Mouse (Mus musculus) lung, postnatal 0 days (tissue): ENCODE data around the gene Zpr1. TPM values are rescaled to one million over a fixed set of nuclear protein-coding genes. Genes with fewer than 3 reads are reported as not detected.

Source experiments
- ATAC-seq: fragments of 200-750 bp; cut with Nextera tagmentation; 2 replicates; pipeline ENCODE4 v1.8.0; 2017; ENCODE audit warnings: moderate library complexity
- DNase-seq: peaks from one replicate; pipeline ENCODE4 v3.0.0-alpha.2; 2016; ENCODE audit warnings: low spot score
- H3K27ac ChIP-seq: fragments of 300-500 bp; sonication (generic); 2 replicates; pipeline ENCODE4 v1.5.1; 2014; ENCODE audit warnings: antibody characterized with exemption, mild to moderate bottlenecking, low read length, mixed read lengths
- H3K27me3 ChIP-seq: fragments of 300-500 bp; sonication (generic); replicated peaks from 2 replicates; pipeline ENCODE4 v1.6.1; 2014; ENCODE audit warnings: low read length, mixed read lengths; ENCODE audit not compliant: insufficient read depth
- H3K36me3 ChIP-seq: fragments of 300-500 bp; sonication (generic); 2 replicates; pipeline ENCODE4 v1.6.1; 2014; ENCODE audit warnings: low read length, mixed read lengths; ENCODE audit not compliant: insufficient read depth
- H3K4me1 ChIP-seq: fragments of 300-500 bp; sonication (generic); 2 replicates; pipeline ENCODE4 v1.6.1; 2014; ENCODE audit warnings: antibody characterized with exemption, low read depth, low read length, mixed read lengths; ENCODE audit not compliant: insufficient read depth
- H3K4me2 ChIP-seq: fragments of 300-500 bp; sonication (generic); replicated peaks from 2 replicates; pipeline ENCODE4 v1.6.1; 2014; ENCODE audit warnings: low read depth, mild to moderate bottlenecking, low read length, moderate library complexity, mixed read lengths
- H3K4me3 ChIP-seq: fragments of 300-500 bp; sonication (generic); 2 replicates; pipeline ENCODE4 v1.5.1; 2014; ENCODE audit warnings: low read depth, low read length
- H3K9ac ChIP-seq: fragments of 300-500 bp; sonication (generic); replicated peaks from 2 replicates; pipeline ENCODE4 v1.6.1; 2014; ENCODE audit warnings: low read depth, mild to moderate bottlenecking
- H3K9me3 ChIP-seq: fragments of 300-500 bp; sonication (generic); 2 replicates; pipeline ENCODE4 v1.6.1; 2016; ENCODE audit warnings: low read length, mixed read lengths
- CTCF ChIP-seq: IDR thresholded peaks from 2 replicates; pipeline ENCODE4 v1.5.1; 2016; ENCODE audit warnings: antibody characterized with exemption, mild to moderate bottlenecking
- EP300 ChIP-seq: IDR thresholded peaks from 2 replicates; pipeline ENCODE4 v1.6.1; 2016; ENCODE audit warnings: antibody characterized with exemption, mild to moderate bottlenecking, control low read depth
- WGBS: fragments of 180-500 bp; shearing (Covaris S2); extraction: QIAGEN DNeasy Blood & Tissue Kit; methylation state at CpG from one replicate; pipeline ENCODE4 v1.1.7; 2014; 5-methylcytosine and 5-hydroxymethylcytosine counted together
- polyA plus RNA-seq: library from polyadenylated mRNA; unstranded; fragments of >200 nt; fragmentation: Nextera tagmentation; extraction: Ambion mirVana; gene quantifications from 2 replicates; pipeline ENCODE4 v1.2.1, GENCODE M21; 2015

Gene Zpr1
- polyA plus RNA-seq, 1 experiment from 2014 or later = 27.5 TPM

GRCm38 (mm10) chr9:46256658-46257385 is 16.0 kb upstream of the Zpr1 start:
- H3K27ac ChIP-seq = no peak overlapping the region
- H3K4me2 ChIP-seq = no peak overlapping the region
- H3K36me3 ChIP-seq = no peaks in the 10 kb centered on the region
- TF ChIP-seq EP300 = peak; percentile 24; the same call in 1 of the 2 replicates
- TF ChIP-seq CTCF = no peak
- H3K4me3 ChIP-seq = no peak overlapping the region
- no peaks in the 10 kb centered on the region for H3K9me3 ChIP-seq
- 70% methylated on average over 10 of the region's 10 CpGs for WGBS
- H3K27me3 ChIP-seq = no peaks in the 10 kb centered on the region
- no peaks in the 10 kb centered on the region for H3K4me1 ChIP-seq
- H3K9ac ChIP-seq = no peak overlapping the region
- DNase-seq (no peak), ATAC-seq (no peak)

- Histone ChIP-seq H3K27ac (no peak overlapping the region), H3K9ac (no peak overlapping the region), H3K27me3 (no peaks in the 10 kb centered on the region), H3K9me3 (no peaks in the 10 kb centered on the region), H3K4me1 (no peaks in the 10 kb centered on the region), H3K4me3 (no peak overlapping the region), H3K4me2 (no peak overlapping the region), H3K36me3 (no peaks in the 10 kb centered on the region)
- DNase-seq (peak; percentile 69), ATAC-seq (peak; percentile 58)
- no peak for TF ChIP-seq CTCF
- TF ChIP-seq EP300 = no peak
- WGBS = 74% methylated on average over 3 of the region's 3 CpGs
Measured at GRCm38 (mm10) chr9:46257546-46257945, 15.3 kb upstream of the Zpr1 start.

GRCm38 (mm10) chr9:46259111-46259510 is 13.8 kb upstream of the Zpr1 start:
- TF ChIP-seq EP300 (no peak), CTCF (no peak)
- Histone ChIP-seq H3K36me3 (no peaks in the 10 kb centered on the region), H3K27ac (no peak overlapping the region), H3K27me3 (no peaks in the 10 kb centered on the region), H3K4me1 (no peaks in the 10 kb centered on the region), H3K4me3 (no peak overlapping the region), H3K9ac (no peak overlapping the region), H3K9me3 (no peaks in the 10 kb centered on the region), H3K4me2 (no peak overlapping the region)
- ATAC-seq (no peak), DNase-seq (no peak)
- WGBS = 87% methylated on average over 6 of the region's 6 CpGs

- DNase-seq (no peak), ATAC-seq (no peak)
- WGBS = 69% methylated on average over 7 of the region's 7 CpGs
- Histone ChIP-seq H3K4me3 (no peak overlapping the region), H3K4me2 (no peak overlapping the region), H3K4me1 (no peaks in the 10 kb centered on the region), H3K9ac (no peak overlapping the region), H3K27me3 (no peaks in the 10 kb centered on the region), H3K27ac (no peak overlapping the region), H3K36me3 (no peaks in the 10 kb centered on the region), H3K9me3 (no peaks in the 10 kb centered on the region)
- TF ChIP-seq EP300 (no peak), CTCF (no peak)
Measured at GRCm38 (mm10) chr9:46261131-46261530, 11.7 kb upstream of the Zpr1 start.

GRCm38 (mm10) chr9:46268343-46268873 is 4.5 kb upstream of the Zpr1 start, which contains the start of gene Apoa5:
Gene Apoa5 (plus strand): TSS chr9:46268633.
- Histone ChIP-seq H3K27me3 (peaks cover 3% of the 10 kb centered on the region; the same call in 1 of the 2 replicates), H3K4me1 (peaks cover under 1% of the 10 kb centered on the region), H3K27ac (no peak within 1 kb of the TSS), H3K9me3 (no peaks in the 10 kb centered on the region), H3K36me3 (no peaks in the 10 kb centered on the region), H3K9ac (no peak within 1 kb of the TSS), H3K4me3 (no peak within 1 kb of the TSS), H3K4me2 (no peak within 1 kb of the TSS)
- ATAC-seq = no peak
- DNase-seq = no peak
- 33% methylated on average over 7 of the region's 7 CpGs for WGBS
- TF ChIP-seq CTCF (no peak), EP300 (no peak)

GRCm38 (mm10) chr9:46269125-46269524 is 3.7 kb upstream of the Zpr1 start:
- H3K9me3 ChIP-seq = no peaks in the 10 kb centered on the region
- H3K4me3 ChIP-seq = no peak overlapping the region
- peaks cover 5% of the 10 kb centered on the region for H3K4me1 ChIP-seq
- DNase-seq (no peak), ATAC-seq (no peak)
- no peak overlapping the region for H3K27ac ChIP-seq
- no peak overlapping the region for H3K4me2 ChIP-seq
- TF ChIP-seq EP300 = no peak
- H3K9ac ChIP-seq = no peak overlapping the region
- WGBS = 86% methylated on average over 5 of the region's 5 CpGs
- no peaks in the 10 kb centered on the region for H3K36me3 ChIP-seq
- H3K27me3 ChIP-seq = peaks cover 3% of the 10 kb centered on the region; the same call in 1 of the 2 replicates
